Mouse (Mus musculus): ENCODE results near the gene Magi2. TPM values are rescaled to one million over a fixed set of nuclear protein-coding genes. Genes with fewer than 3 reads are reported as not detected.
"Not testable (repeated sequence)": the region's sequence is repeated elsewhere in the genome, so short reads cannot be mapped to it uniquely, and the experiment has no call there.

The Magi2 gene
- polyA plus RNA-seq, 1 experiment from 2014 or later = 6.5 TPM

DNA sequence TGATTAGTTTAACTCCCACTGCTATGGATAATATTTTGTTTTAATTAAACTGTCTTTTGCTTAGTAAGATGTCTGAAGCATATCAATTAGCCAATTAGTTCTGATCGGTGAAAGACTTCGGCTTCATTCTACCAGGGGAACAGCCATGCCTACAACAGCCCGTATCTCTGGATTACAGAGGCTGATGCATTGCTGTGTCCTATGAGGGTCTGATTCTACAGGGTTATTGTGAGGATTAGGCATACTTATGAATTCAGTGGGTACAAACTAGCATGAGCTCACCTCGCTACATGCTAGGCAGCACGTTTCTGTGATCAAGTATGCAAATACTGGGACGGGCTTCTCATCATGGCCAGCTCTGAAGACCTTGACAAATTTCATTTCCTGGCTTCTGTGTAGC is 1022.5 kb downstream of the Magi2 start:
- no peaks in the 10 kb centered on the region for H3K9me3 ChIP-seq
- H3K27ac ChIP-seq (replicated peaks) = no peak overlapping the region
- WGBS = 90% methylated on average over 6 of the region's 6 CpGs
- H3K4me3 ChIP-seq = no peak overlapping the region
- H3K27me3 ChIP-seq (replicated peaks; ENCODE audit: low read depth, poor library complexity, severe bottlenecking) = no peaks in the 10 kb centered on the region
- no peaks in the 10 kb centered on the region for H3K36me3 ChIP-seq (replicated peaks)
- no peaks in the 10 kb centered on the region for H3K4me1 ChIP-seq
- no peak for DNase-seq (ENCODE audit: low spot score)

DNA sequence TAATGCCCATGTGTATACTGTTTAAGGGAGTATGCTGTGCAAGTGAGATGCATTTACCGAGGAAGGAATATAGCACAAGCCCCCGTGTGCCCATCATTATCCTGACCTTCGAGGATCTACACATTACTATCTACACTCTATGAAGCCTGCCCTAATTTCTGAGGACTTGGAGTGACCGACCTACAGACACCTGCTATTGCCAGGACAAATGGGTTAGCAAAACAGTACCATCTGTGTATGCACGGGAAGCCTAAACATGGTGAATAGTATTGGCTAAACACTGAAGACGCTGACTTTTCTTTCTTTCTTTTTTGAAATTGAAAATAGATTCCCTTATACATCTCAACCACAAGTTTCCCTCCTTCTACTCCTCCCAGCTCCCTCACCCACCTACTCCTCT is 1024.7 kb downstream of the Magi2 start:
- Histone ChIP-seq H3K4me1 (0 out of 2 replicates have a peak, but pooled peaks cover 2% of the 10 kb centered on the region), H3K27ac (replicated peaks) (no peak overlapping the region), H3K27me3 (replicated peaks; ENCODE audit: low read depth, poor library complexity, severe bottlenecking) (no peaks in the 10 kb centered on the region), H3K36me3 (replicated peaks) (no peaks in the 10 kb centered on the region), H3K4me3 (no peak overlapping the region), H3K9me3 (no peaks in the 10 kb centered on the region)
- DNase-seq (ENCODE audit: low spot score) = no peak
- 88% methylated on average over 6 of the region's 6 CpGs for WGBS

DNA sequence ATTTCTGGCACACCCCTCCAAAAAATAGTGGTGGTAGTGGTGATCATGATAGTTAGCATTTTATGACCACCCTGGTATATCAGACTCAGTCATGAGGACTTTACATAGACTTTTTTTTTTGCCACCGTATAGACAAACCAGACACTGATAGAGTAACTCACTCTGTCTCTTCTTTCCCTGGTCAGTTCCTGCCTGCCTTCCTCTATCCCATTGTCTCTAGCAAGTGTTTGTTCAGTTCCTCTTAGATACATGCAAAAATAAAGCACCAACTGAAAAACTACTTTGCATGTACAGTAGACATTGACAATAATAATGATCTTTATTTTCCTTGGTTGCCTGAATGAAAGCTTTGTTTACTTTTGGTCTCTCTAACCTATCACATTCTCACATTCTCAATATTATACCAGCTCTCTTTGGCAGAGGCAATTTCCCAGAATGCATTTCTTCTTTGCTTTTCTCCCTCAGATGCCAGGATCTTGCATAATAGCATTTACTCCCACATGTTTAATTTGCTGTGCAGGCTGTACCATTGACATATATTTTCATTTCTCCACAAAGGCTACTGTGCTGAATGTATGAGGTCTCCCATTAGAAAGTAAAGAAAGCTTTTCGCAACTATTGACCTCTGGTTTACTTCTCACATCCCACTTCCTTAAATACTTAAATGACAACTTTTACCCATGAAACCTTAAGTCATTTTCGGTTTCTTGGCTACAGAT is 1029.5 kb downstream of the Magi2 start:
- H3K27me3 ChIP-seq (replicated peaks; ENCODE audit: low read depth, poor library complexity, severe bottlenecking) = no peaks in the 10 kb centered on the region
- no peaks in the 10 kb centered on the region for H3K36me3 ChIP-seq (replicated peaks)
- 89% methylated on average over 3 of the region's 3 CpGs for WGBS
- H3K4me3 ChIP-seq = no peak overlapping the region
- no peak overlapping the region for H3K27ac ChIP-seq (replicated peaks)
- DNase-seq (ENCODE audit: low spot score) = no peak
- H3K9me3 ChIP-seq = no peaks in the 10 kb centered on the region
- H3K4me1 ChIP-seq = peaks cover 7% of the 10 kb centered on the region; the same call in 1 of the 2 replicates

DNA sequence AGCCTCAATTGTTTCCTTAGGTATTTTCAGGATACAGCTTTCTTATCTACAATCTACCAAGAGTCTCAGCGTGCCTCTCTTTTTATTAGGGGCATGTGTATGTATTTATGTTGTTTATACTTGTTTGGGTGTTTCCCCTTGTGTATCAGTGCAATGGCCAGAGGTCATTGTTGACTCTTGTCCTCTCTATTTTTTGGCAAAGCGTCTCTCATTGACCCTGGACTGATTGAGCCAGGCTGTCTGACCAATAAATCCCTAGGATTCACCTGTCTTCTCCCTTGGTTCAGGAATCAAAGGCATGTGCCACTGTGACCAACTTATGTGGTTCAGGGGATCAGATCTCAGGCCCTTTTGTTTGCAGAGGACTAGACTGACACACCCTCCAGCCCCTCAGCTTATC is 1030.1 kb downstream of the Magi2 start:
- Histone ChIP-seq H3K9me3 (no peaks in the 10 kb centered on the region), H3K27me3 (replicated peaks; ENCODE audit: low read depth, poor library complexity, severe bottlenecking) (no peaks in the 10 kb centered on the region), H3K27ac (replicated peaks) (no peak overlapping the region), H3K4me1 (peaks cover 7% of the 10 kb centered on the region; the same call in 1 of the 2 replicates), H3K36me3 (replicated peaks) (no peaks in the 10 kb centered on the region), H3K4me3 (no peak overlapping the region)
- 64% methylated on average over 2 of the region's 2 CpGs for WGBS
- no peak for DNase-seq (ENCODE audit: low spot score)

DNA sequence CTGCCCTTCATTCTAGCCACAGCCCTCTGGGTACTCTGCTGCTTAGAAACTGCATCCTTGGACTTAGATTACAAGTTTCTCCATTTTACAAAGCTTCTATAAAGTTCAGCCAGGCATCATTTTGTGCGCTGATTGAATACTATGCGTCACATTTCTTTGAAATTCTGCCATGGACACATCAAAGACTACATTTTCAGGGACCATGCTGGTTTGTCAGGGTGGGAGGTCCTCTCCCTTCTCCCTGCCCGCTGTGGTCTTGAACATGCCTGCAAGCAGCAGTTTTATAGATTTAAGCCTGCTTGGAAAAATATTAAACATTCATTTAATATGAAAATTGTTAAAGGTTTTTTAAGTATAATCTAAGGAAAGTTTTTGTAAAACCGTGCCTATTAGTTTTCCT is 1030.6 kb downstream of the Magi2 start:
- Histone ChIP-seq H3K27me3 (replicated peaks; ENCODE audit: low read depth, poor library complexity, severe bottlenecking) (no peaks in the 10 kb centered on the region), H3K27ac (replicated peaks) (no peak overlapping the region), H3K36me3 (replicated peaks) (no peaks in the 10 kb centered on the region), H3K9me3 (no peaks in the 10 kb centered on the region), H3K4me3 (no peak overlapping the region), H3K4me1 (peaks cover 7% of the 10 kb centered on the region; the same call in 1 of the 2 replicates)
- DNase-seq (ENCODE audit: low spot score) = no peak
- 83% methylated on average over 4 of the region's 4 CpGs for WGBS

DNA sequence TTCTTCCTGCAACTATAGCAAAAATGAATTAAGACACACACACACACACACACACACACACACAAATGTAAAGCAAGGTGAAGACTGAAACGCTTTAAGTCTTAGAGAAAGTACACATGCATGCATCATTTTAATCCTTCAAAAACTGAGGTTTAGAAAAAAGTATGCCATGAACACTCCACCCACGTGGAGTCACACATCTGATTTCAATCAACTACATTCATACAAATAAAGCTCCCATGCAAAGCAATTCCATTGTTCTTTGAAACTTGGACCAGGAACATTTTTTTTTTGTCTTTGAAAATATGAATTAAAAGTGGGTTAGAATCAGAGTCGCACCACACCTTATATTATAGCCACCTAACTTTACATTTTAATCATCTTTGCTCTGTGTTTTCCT is 1032.9 kb downstream of the Magi2 start:
- no peaks in the 10 kb centered on the region for H3K36me3 ChIP-seq (replicated peaks)
- peaks cover 7% of the 10 kb centered on the region; the same call in 1 of the 2 replicates for H3K4me1 ChIP-seq
- no peak for DNase-seq (ENCODE audit: low spot score)
- H3K4me3 ChIP-seq = no peak overlapping the region
- H3K9me3 ChIP-seq = no peaks in the 10 kb centered on the region
- H3K27me3 ChIP-seq (replicated peaks; ENCODE audit: low read depth, poor library complexity, severe bottlenecking) = no peaks in the 10 kb centered on the region
- H3K27ac ChIP-seq (replicated peaks) = peak overlapping the region; percentile 44; the same call in 1 of the 2 replicates
- WGBS = 67% methylated on average over 3 of the region's 3 CpGs

DNA sequence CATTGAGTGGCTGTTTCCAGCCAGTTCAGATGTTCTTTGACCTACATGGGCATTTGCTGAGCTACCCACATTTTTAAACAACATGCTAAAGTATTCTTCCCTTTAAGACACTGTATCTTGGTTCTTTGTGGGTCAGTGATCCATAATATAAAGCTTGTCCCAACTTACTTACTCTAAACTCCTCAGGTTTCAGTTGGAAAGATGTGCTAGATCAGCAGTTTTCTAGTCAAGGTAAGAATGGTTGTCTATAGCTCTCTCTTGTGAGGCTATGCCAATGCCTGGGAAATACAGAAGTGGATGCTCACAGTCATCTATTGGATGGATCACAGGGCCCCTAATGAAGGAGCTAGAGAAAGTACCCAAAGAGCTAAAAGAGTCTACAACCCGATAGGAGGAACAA is 1045.8 kb downstream of the Magi2 start:
- WGBS = 88% methylated on average over 1 of the region's 1 CpGs
- not testable (repeated sequence) for DNase-seq (ENCODE audit: low spot score); H3K36me3 ChIP-seq (replicated peaks); H3K4me3 ChIP-seq; H3K27ac ChIP-seq (replicated peaks); H3K4me1 ChIP-seq; H3K9me3 ChIP-seq; H3K27me3 ChIP-seq (replicated peaks; ENCODE audit: low read depth, poor library complexity, severe bottlenecking)

DNA sequence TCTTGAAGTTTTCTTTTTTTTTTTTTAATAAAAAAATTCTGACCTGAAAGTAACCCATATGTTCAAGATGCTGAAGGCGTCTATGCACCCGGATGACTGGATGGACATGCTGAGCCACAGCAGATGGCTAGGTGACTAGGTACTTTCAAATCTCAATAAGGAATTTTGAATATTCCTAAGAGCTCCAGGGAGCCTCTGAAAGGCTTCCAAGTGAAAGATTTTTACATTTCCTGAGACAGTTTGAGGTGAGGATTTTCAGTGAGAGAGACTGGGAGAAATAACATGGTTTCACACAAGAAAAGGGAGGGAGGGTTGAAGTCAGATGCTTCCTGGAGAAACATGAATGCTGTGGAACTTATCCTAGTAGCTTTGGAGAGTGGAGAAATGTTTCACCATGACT is 1048.8 kb downstream of the Magi2 start:
- H3K27ac ChIP-seq (replicated peaks) = no peak overlapping the region
- no peaks in the 10 kb centered on the region for H3K4me1 ChIP-seq
- H3K4me3 ChIP-seq = no peak overlapping the region
- DNase-seq (ENCODE audit: low spot score) = no peak
- WGBS = 87% methylated on average over 2 of the region's 2 CpGs
- H3K36me3 ChIP-seq (replicated peaks) = no peaks in the 10 kb centered on the region
- H3K9me3 ChIP-seq = no peaks in the 10 kb centered on the region
- H3K27me3 ChIP-seq (replicated peaks; ENCODE audit: low read depth, poor library complexity, severe bottlenecking) = no peaks in the 10 kb centered on the region

DNA sequence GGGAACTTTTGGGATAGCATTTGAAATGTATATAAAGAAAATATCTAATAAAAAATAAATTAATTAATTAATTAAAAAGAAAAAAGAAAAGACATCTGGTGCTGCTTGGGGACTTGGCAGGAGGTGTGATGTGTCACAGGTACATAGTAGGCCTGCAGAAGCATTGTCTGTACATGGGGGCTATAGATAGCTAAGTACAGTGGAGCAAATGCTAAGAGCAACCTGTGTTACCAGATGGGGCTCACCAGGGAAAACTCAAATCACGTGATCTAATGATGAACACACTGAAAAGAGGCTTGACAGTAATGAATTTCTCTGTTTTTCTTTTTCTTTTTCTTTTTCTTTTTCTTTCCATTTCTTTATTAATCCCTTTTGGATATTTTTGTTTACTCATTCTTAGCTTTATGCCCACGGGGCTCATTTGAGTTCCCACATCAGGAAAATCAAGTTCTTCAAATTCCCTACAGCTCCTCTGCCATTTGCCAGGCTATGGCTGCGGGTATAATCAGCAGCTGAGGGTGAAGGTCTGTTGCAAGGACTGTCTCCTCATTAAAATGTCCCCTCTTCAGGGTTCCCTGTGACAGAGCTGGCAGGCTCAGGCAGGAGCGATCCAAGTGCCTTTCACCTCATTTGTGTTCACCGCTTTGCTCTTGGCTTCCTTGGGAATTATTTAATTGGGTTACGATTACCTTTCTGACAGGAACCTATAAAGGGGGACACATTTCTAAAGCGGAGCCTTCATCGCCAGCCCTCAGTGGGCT is 1058.4 kb downstream of the Magi2 start:
- Histone ChIP-seq H3K9me3 (no peaks in the 10 kb centered on the region), H3K27ac (replicated peaks) (no peak overlapping the region), H3K36me3 (replicated peaks) (no peaks in the 10 kb centered on the region), H3K27me3 (replicated peaks; ENCODE audit: low read depth, poor library complexity, severe bottlenecking) (no peaks in the 10 kb centered on the region), H3K4me3 (no peak overlapping the region), H3K4me1 (no peaks in the 10 kb centered on the region)
- WGBS = 84% methylated on average over 8 of the region's 8 CpGs
- DNase-seq (ENCODE audit: low spot score) = no peak

DNA sequence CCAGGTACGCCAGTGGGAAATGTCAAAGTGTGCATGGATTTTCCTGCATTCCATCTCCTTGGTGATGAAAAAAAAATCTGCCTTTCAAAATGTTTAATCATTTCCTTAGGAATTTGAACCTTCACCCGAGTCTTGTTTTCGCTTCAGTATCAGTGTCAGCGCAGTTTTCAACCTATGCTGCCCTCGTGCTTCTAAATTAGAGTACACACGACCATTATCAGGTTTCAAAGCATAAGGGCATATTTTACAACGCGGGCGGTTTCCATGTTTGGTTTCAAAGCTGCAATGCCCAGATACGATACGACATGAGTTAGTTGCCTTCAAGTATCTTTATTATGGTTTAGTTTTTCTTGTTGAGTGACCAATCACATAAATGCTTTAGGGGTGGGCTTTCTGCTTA is 1067.7 kb downstream of the Magi2 start:
- H3K9me3 ChIP-seq = no peaks in the 10 kb centered on the region
- no peaks in the 10 kb centered on the region for H3K36me3 ChIP-seq (replicated peaks)
- DNase-seq (ENCODE audit: low spot score) = peak; percentile 53
- peaks cover 19% of the 10 kb centered on the region; the same call in 1 of the 2 replicates for H3K4me1 ChIP-seq
- H3K27ac ChIP-seq (replicated peaks) = 0 out of 2 replicates have a peak overlapping the region, but pooled peaks have one; percentile 26
- 45% methylated on average over 11 of the region's 11 CpGs for whole genome bisulfite sequencing
- no peak overlapping the region for H3K4me3 ChIP-seq
- H3K27me3 ChIP-seq (replicated peaks; ENCODE audit: low read depth, poor library complexity, severe bottlenecking) = no peaks in the 10 kb centered on the region

DNA sequence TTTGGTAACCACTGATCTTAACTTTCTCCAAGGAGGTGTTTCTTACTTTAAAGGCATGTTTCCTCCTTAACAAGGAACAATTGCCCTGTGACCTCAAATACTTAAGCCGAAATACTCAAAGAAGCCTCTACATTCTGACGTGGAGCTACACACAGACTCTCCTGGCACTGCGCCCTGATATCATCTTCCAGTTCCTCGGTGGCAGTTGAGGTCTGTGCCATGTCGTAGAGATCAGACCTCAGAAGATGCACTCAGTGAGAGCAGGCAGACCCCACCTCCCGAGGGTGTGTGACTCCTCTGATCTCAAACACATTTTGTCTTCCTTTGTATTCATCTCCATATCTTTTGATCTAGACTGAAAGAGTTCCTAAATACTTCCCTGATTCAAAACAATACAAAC is 1073.0 kb downstream of the Magi2 start:
- H3K4me3 ChIP-seq = no peak overlapping the region
- DNase-seq (ENCODE audit: low spot score) = no peak
- H3K9me3 ChIP-seq = no peaks in the 10 kb centered on the region
- WGBS = 65% methylated on average over 6 of the region's 6 CpGs
- no peaks in the 10 kb centered on the region for H3K36me3 ChIP-seq (replicated peaks)
- H3K27ac ChIP-seq (replicated peaks) = no peak overlapping the region
- H3K27me3 ChIP-seq (replicated peaks; ENCODE audit: low read depth, poor library complexity, severe bottlenecking) = no peaks in the 10 kb centered on the region
- H3K4me1 ChIP-seq = peaks cover 12% of the 10 kb centered on the region; the same call in 1 of the 2 replicates

DNA sequence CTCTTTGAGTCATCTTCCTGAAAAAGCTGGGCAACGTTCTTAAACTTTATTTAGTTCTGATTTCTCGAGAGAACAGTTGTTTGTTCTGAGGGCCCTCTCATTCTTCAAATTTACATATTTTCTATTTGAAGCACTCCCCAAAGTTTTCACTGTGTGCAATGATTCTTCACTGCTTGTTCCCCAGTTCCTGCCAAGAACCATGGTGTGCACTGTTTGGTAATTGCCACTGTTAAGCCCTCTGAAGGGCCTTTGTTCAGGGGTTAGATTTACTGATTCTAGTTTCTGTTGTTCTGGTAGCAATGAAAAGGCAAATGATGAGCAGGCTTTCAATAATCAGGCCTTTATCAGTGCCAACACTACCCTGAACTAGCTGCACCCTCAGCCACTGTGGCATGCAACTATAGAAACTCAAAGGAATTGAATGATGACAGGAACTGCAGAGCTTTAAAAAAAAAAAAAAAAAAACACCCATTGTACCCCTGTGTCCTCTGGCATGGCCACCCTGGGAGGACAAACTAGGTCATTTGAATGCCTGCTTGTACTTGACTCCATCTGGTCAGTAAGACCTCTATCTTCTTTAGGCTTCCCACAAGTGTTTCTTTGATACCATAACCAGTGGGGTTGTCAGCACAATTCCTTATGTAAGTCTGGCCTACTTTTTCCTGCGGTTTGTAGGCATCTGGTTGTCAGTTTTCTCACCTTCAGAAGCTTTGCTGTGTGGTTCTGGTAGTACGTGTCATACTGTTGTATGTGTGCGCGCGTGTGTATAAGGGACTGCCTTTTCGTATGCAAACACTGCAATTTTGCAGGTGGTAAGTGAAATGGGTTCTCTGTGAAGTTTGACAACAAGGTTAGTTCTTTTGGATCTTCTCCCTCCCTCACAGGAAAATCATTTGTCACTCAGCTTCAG is 1076.5 kb downstream of the Magi2 start:
- Histone ChIP-seq H3K27ac (replicated peaks) (no peak overlapping the region), H3K36me3 (replicated peaks) (no peaks in the 10 kb centered on the region), H3K27me3 (replicated peaks; ENCODE audit: low read depth, poor library complexity, severe bottlenecking) (no peaks in the 10 kb centered on the region), H3K4me1 (0 out of 2 replicates have a peak, but pooled peaks cover 3% of the 10 kb centered on the region), H3K9me3 (no peaks in the 10 kb centered on the region), H3K4me3 (no peak overlapping the region)
- no peak for DNase-seq (ENCODE audit: low spot score)
- 86% methylated on average over 8 of the region's 8 CpGs for WGBS

Data from embryonic facial prominence, embryonic 10.5 days (tissue).